Mouse (Mus musculus) bone marrow, adult 2 months (tissue): ENCODE data around the gene P4htm.

ENCODE experiments used
- CTCF ChIP-seq: fragments of 200-500 bp; IDR thresholded peaks from 2 replicates; pipeline ENCODE4 v1.5.1; 2011; ENCODE audit warnings: low read length, control low read depth; ENCODE audit not compliant: control insufficient read depth, insufficient read depth
- POLR2A ChIP-seq: fragments of 200-500 bp; IDR thresholded peaks from 2 replicates; pipeline ENCODE4 v1.6.1; 2011; ENCODE audit warnings: low read depth, mild to moderate bottlenecking, control low read depth, low read length, borderline replicate concordance; ENCODE audit not compliant: control insufficient read depth

DNA sequence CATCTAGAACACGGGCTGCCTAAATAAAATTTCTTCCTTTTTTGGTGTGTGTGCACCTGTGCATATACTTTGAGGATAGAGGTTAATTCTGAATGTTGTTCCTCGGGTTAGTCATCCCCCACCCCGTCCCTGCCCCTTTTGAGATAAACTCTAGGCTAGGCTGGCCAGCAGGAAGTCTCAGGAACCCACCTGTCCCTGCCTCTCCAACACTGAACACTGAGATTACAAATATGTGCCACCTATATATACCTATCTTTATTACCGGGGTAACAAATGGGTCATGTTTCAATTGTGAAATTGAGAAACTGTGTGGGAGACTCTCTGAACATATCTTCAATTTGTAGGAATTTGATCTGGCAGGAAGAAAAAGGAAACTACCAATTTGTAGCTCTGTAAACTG lies 11.4 kb upstream of the P4htm start:
- TF ChIP-seq POLR2A (no peak), CTCF (no peak)
